Mouse (Mus musculus) embryonic fibroblast, embryonic 13.5 days (primary cell): ENCODE measurements around the gene Mllt10.

Experiments
- CTCF ChIP-seq: IDR thresholded peaks from 2 replicates; pipeline ENCODE4 v1.5.1; 2011; ENCODE audit warnings: mild to moderate bottlenecking, control low read depth, low read length, moderate library complexity, borderline replicate concordance; ENCODE audit not compliant: insufficient read depth
- POLR2A ChIP-seq: IDR thresholded peaks from 2 replicates; pipeline ENCODE4 v1.6.1; 2011; ENCODE audit warnings: low read depth, mild to moderate bottlenecking, control low read depth, low read length, moderate library complexity

DNA sequence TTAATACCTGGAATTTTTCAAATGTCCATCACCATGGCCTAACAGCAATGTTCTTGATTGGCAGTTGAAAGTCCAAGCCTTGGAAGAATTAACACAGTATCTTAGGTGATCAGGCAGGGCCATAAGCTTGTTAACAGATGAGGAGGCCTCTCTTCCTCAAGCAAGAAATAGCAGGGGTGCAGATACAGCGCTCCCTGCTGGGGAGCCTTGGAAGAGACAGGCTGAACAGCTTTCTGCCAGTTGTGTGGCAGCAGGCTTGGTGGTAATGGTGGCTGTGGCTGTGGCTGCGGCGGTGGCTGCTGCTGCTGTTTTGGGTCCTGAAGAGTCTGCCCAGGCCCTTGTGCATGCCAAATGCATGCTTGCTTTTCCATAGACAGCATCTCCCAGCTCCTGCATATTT is 150.1 kb downstream of the Mllt10 start:
- TF ChIP-seq CTCF, result peak; percentile 38; the same call in 1 of the 2 replicates
- no peak for TF ChIP-seq POLR2A
